Mouse (Mus musculus) heart, embryonic 12.5 days (tissue): Measurements from ENCODE around the gene Defb13. TPM values are rescaled to one million over a fixed set of nuclear protein-coding genes. Genes with fewer than 3 reads are reported as not detected.

Source experiments
- ATAC-seq: fragments of 200-750 bp; cut with Nextera tagmentation; 2 replicates; pipeline ENCODE4 v1.8.0; 2017; ENCODE audit warnings: moderate TSS enrichment, moderate library complexity; ENCODE audit not compliant: insufficient number of reproducible peaks, low FRiP score
- H3K27ac ChIP-seq: fragments of 300-500 bp; sonication (generic); 2 replicates; pipeline ENCODE4 v1.5.1; 2016; ENCODE audit warnings: mild to moderate bottlenecking, moderate library complexity; ENCODE audit not compliant: poor library complexity, severe bottlenecking
- H3K27me3 ChIP-seq: fragments of 300-500 bp; sonication (generic); replicated peaks from 2 replicates; pipeline ENCODE4 v1.6.1; 2016; ENCODE audit warnings: mild to moderate bottlenecking, moderate library complexity
- H3K36me3 ChIP-seq: fragments of 300-500 bp; sonication (generic); 2 replicates; pipeline ENCODE4 v1.6.1; 2016; ENCODE audit warnings: mild to moderate bottlenecking, moderate library complexity
- H3K4me1 ChIP-seq: fragments of 300-500 bp; sonication (generic); replicated peaks from 2 replicates; pipeline ENCODE4 v1.6.1; 2016; ENCODE audit warnings: mild to moderate bottlenecking
- H3K4me2 ChIP-seq: fragments of 300-500 bp; sonication (generic); 2 replicates; pipeline ENCODE4 v1.6.1; 2016; ENCODE audit warnings: mild to moderate bottlenecking, moderate library complexity
- H3K4me3 ChIP-seq: fragments of 300-500 bp; sonication (generic); 2 replicates; pipeline ENCODE4 v1.5.1; 2016; ENCODE audit warnings: mild to moderate bottlenecking
- H3K9ac ChIP-seq: fragments of 300-500 bp; sonication (generic); 2 replicates; pipeline ENCODE4 v1.6.1; 2016; ENCODE audit warnings: mild to moderate bottlenecking, moderate library complexity
- H3K9me3 ChIP-seq: fragments of 300-500 bp; sonication (generic); replicated peaks from 2 replicates; pipeline ENCODE4 v1.6.1; 2016; ENCODE audit warnings: mild to moderate bottlenecking, moderate library complexity
- whole genome bisulfite sequencing: fragments of 180-500 bp; shearing (Covaris S2); methylation state at CpG from one replicate; pipeline ENCODE4 v1.1.7; 2016; 5-methylcytosine and 5-hydroxymethylcytosine counted together
- polyA plus RNA-seq: library from polyadenylated mRNA; unstranded; fragments of >200 nt; fragmentation: Nextera tagmentation; extraction: Ambion mirVana; gene quantifications from 2 replicates; pipeline ENCODE4 v1.2.1, GENCODE M21; 2016

Defb13 gene
- polyA plus RNA-seq, 1 experiment from 2014 or later: not detected

GRCm38 (mm10) chr8:21966646-21967045, 20.1 kb downstream of the Defb13 start:
- 48% methylated on average over 1 of the region's 1 CpGs for WGBS

GRCm38 (mm10) chr8:21969475-21969874, 22.9 kb downstream of the Defb13 start, which contains the start of gene Ccdc70:
Gene Ccdc70 (plus strand): TSS chr8:21969775.
- Histone ChIP-seq H3K9ac (no peak within 1 kb of the TSS), H3K27ac (no peak within 1 kb of the TSS), H3K4me2 (no peak within 1 kb of the TSS), H3K9me3 (no peaks in the 10 kb centered on the region), H3K4me3 (no peak within 1 kb of the TSS), H3K27me3 (no peaks in the 10 kb centered on the region), H3K36me3 (no peaks in the 10 kb centered on the region), H3K4me1 (no peaks in the 10 kb centered on the region)
- 89% methylated on average over 3 of the region's 3 CpGs for WGBS
- ATAC-seq: no peak

More at GRCm38 (mm10) chr8:21966646-21967045, 20.1 kb downstream of the Defb13 start:
- no peak overlapping the region for H3K9ac ChIP-seq
- no peaks in the 10 kb centered on the region for H3K36me3 ChIP-seq
- no peak overlapping the region for H3K4me3 ChIP-seq
- no peak overlapping the region for H3K4me2 ChIP-seq
- no peaks in the 10 kb centered on the region for H3K9me3 ChIP-seq
- H3K27me3 ChIP-seq: no peaks in the 10 kb centered on the region
- H3K4me1 ChIP-seq: no peaks in the 10 kb centered on the region
- no peak overlapping the region for H3K27ac ChIP-seq
- ATAC-seq: no peak

- no peaks in the 10 kb centered on the region for H3K9me3 ChIP-seq
- H3K4me1 ChIP-seq: no peaks in the 10 kb centered on the region
- no peaks in the 10 kb centered on the region for H3K36me3 ChIP-seq
- 62% methylated on average over 4 of the region's 4 CpGs for WGBS
- no peaks in the 10 kb centered on the region for H3K27me3 ChIP-seq
- no peak overlapping the region for H3K4me2 ChIP-seq
- H3K27ac ChIP-seq: no peak overlapping the region
- no peak for ATAC-seq
- no peak overlapping the region for H3K4me3 ChIP-seq
- H3K9ac ChIP-seq: no peak overlapping the region
Observed at GRCm38 (mm10) chr8:21978193-21978592, 31.6 kb downstream of the Defb13 start.

- Histone ChIP-seq H3K9ac (no peak overlapping the region), H3K4me1 (no peaks in the 10 kb centered on the region), H3K4me2 (no peak overlapping the region), H3K27me3 (no peaks in the 10 kb centered on the region), H3K9me3 (no peaks in the 10 kb centered on the region), H3K4me3 (no peak overlapping the region), H3K27ac (no peak overlapping the region), H3K36me3 (no peaks in the 10 kb centered on the region)
- ATAC-seq: no peak
- WGBS: 53% methylated on average over 8 of the region's 8 CpGs
Observed at GRCm38 (mm10) chr8:21981664-21982337, 35.2 kb downstream of the Defb13 start.

GRCm38 (mm10) chr8:21992184-21992583, 45.6 kb downstream of the Defb13 start:
- no peaks in the 10 kb centered on the region for H3K4me1 ChIP-seq
- H3K9ac ChIP-seq: no peak overlapping the region
- H3K9me3 ChIP-seq: no peaks in the 10 kb centered on the region
- H3K4me3 ChIP-seq: no peak overlapping the region
- whole genome bisulfite sequencing: 25% methylated on average over 6 of the region's 6 CpGs
- no peak overlapping the region for H3K27ac ChIP-seq
- H3K36me3 ChIP-seq: no peaks in the 10 kb centered on the region
- ATAC-seq: peak; percentile 42; the same call in 1 of the 2 replicates
- H3K4me2 ChIP-seq: no peak overlapping the region
- no peaks in the 10 kb centered on the region for H3K27me3 ChIP-seq

GRCm38 (mm10) chr8:21995181-21995580, 48.6 kb downstream of the Defb13 start:
- Histone ChIP-seq H3K4me3 (no peak overlapping the region), H3K36me3 (0 out of 2 replicates have a peak, but pooled peaks cover 2% of the 10 kb centered on the region), H3K4me1 (no peaks in the 10 kb centered on the region), H3K9ac (no peak overlapping the region), H3K27me3 (no peaks in the 10 kb centered on the region), H3K27ac (no peak overlapping the region), H3K4me2 (no peak overlapping the region), H3K9me3 (no peaks in the 10 kb centered on the region)
- no peak for ATAC-seq
- WGBS: 41% methylated on average over 3 of the region's 3 CpGs

Other genes starting within 250 kb of the Defb13 start
- not detected in 2 replicates for gene AY761184, start 243.1 kb upstream of the Defb13 start, polyA plus RNA-seq
- not detected in 2 replicates for gene Defa24, start 212.3 kb upstream of the Defb13 start, polyA plus RNA-seq
- gene Defb50, start 123.2 kb upstream of the Defb13 start, polyA plus RNA-seq: not detected in 2 replicates
- not detected in 2 replicates for gene Defb2, start 106.8 kb upstream of the Defb13 start, polyA plus RNA-seq
- gene Defb10, start 87.9 kb upstream of the Defb13 start, polyA plus RNA-seq: not detected in 2 replicates
- not detected in 2 replicates for gene Defb9, start 61.3 kb upstream of the Defb13 start, polyA plus RNA-seq
- not detected in 2 replicates for gene Defb11, start 40.4 kb upstream of the Defb13 start, polyA plus RNA-seq
- gene Defb15, start 14.1 kb upstream of the Defb13 start, polyA plus RNA-seq: not detected in 2 replicates
- not detected in 2 replicates for gene Defb35, start 8.4 kb upstream of the Defb13 start, polyA plus RNA-seq
- gene Fam90a1a, start 12.0 kb downstream of the Defb13 start, polyA plus RNA-seq: not detected in 2 replicates
- not detected in 2 replicates for gene Ccdc70, start 23.0 kb downstream of the Defb13 start, polyA plus RNA-seq
- 2.4 and 2.9 TPM in 2 replicates for gene Atp7b, start 113.5 kb downstream of the Defb13 start, polyA plus RNA-seq
- gene Alg11, start 114.0 kb downstream of the Defb13 start, polyA plus RNA-seq: 27.9 and 29.1 TPM in 2 replicates
- 0.11 TPM in 1 of 2 replicates, not detected in the other for gene Nek5, start 178.3 kb downstream of the Defb13 start, polyA plus RNA-seq
- 4.7 and 5.0 TPM in 2 replicates for gene Nek3, start 219.7 kb downstream of the Defb13 start, polyA plus RNA-seq
- 33.0 and 35.9 TPM in 2 replicates for gene Ckap2, start 239.1 kb downstream of the Defb13 start, polyA plus RNA-seq
- gene Vps36, start 246.0 kb downstream of the Defb13 start, polyA plus RNA-seq: 23.8 and 24.2 TPM in 2 replicates